Mouse (Mus musculus): ENCODE data around the gene Cldn19. TPM values are rescaled to one million over a fixed set of nuclear protein-coding genes. Genes with fewer than 3 reads are reported as not detected.

Gene Cldn19
- polyA plus RNA-seq, 1 experiment: 3.4 TPM

DNA sequence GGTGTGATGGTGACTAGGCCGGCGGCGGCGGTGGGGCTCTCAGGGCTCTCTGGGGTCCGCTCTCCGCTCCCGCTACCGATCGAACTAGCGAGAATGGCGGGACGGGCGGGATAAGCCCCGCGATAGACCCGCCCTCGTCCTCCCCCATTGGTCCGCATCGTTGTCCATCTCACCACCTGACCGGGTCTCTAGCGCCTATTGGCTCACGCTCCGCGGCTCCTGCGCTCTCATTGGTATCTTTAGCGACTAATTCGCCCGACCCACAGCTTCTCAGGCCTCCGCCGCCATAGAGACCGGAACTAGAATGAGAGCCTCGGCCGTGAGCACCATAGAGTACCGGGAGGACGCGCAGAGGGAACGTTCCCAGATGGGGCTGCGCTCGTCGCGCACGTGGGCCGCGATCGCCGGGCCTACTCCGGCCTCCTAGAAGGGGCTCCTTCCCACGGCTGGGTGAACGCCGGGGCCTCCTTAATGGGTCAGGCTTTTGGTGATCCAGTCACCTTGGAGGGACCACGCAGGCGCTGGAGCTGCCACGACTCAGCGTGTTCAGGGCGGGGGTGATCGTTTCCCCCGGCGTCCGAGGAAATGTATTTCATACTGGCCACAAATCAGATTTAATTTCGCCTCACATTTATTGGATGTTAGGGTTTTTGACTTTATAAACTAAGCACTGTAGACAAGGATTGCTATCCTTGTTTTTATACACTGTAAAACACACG, 39.4 kb downstream of the Cldn19 start, which contains the start of gene Ybx1:
Ybx1 (minus strand) TSS at position 190 of the 719 bp plus-strand sequence.
- DNase-seq (ENCODE audit: extremely low spot score in 1 of 2, low spot score in 1 of 2): peak; percentile 99 to 100

DNA sequence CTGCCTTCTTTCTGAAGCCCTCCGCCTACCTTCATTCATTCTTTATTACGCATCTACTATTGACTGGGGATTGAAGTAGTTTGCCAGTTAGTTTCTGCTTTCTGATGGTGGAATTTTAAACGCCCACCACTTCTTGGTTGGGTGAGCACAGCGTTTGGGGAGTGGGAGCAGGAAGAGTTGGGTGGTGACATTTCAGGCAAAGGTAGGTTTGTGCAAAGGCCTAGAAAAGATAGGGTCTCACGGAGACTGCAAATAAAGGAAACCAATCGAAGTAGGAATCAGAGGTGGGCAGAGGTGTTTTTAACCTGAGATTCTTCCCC, 39.9 kb downstream of the Cldn19 start:
- DNase-seq (ENCODE audit: extremely low spot score in 1 of 2, low spot score in 1 of 2): peak in 1 of 2 experiments; percentile 25

DNA sequence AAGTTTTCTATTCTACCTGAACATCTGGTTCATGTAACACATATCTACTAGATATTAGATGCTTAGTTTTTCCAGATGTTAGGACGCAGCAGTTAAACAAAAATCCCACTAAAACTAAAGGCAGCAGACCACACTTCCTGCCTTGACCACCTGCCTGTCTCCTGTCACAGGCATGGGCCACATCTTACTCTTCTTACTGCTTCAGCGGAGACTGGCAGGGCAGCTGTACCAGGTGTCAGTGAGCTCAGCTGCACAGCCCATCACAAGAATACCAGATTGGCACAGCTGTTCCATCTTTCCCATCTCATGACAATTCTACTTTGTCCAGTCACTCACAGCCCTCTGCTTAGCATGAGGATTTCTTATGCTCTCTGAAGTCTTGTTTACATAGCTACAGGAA, 42.1 kb downstream of the Cldn19 start:
- DNase-seq (ENCODE audit: extremely low spot score in 1 of 2, low spot score in 1 of 2): no peak

DNA sequence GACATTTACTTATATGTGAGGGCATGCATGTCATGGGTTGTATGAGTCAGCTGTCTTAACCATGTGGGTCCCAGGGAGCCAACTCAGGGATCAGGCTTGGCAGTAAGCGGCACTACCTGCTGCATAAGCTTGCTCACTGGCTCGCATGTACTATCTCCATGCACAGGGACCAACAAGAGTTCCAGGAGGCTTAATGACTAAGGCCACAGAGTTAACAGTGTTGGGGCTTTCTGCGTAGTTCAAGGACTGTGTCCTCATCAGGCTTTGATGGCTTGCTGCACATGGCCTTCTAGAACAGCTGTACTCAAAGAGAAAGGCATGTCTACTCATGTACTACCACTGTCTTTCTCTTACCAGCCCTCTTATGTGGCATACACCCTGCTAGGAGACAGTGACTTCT, 45.5 kb downstream of the Cldn19 start:
- no peak for DNase-seq (ENCODE audit: extremely low spot score in 1 of 2, low spot score in 1 of 2)

DNA sequence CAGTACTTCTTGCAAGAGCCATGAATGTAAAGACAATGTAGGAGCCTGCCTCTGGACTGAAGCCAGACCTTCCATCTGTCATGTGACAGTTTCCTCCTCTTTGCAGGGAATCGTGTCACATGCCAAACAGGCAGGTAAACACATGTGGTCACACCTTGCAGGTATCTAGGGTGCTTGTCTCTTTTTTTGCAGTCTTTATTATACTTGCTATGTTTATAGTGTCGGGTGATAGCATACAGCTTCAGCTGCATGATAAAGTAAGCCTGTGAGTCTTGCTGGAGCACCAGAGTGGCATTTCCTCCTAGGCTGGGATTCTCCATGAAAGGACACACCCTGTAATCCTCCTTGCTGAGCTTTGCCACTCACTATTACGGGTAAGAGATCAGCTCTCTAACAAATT, 46.6 kb downstream of the Cldn19 start:
- DNase-seq (ENCODE audit: extremely low spot score in 1 of 2, low spot score in 1 of 2): no peak

DNA sequence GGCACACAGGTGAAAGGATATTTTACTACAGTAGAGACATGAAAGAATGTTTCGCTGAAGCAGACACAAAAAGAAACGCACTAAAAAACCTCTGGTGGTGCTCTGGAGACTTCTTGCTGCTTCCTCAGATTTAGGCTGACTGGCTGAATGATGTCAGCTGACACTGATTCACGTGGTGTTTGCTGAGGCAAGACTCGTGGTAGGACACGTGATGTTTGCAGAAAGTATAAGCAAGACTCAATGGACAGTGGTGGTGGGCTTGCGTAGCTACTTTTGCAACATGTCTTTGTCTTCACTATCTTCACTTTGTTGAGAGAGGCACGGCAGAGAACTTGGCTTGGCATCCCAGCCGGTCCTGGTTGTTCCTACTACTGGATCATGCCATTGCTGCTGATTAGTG, 48.1 kb downstream of the Cldn19 start:
- no peak for DNase-seq (ENCODE audit: extremely low spot score in 1 of 2, low spot score in 1 of 2)

DNA sequence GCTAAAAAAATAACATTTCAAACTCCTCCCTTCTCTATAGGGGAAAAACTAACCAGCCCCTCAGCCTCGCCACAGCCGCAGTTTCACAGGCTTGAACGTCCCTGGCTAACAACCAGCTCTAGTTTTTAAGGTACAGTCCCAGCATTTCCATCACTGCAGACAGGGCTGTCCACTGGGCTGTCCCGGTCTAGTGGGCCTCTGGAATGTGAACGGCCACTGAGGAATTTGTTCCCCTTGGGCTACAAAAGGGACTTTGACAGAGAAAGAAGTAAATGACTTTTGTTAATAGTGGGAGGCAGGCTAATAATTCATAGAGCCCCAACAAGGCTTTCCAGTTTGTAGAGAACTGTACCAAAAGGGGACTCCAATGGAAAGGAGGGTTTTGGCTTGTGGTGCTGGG, 50.2 kb downstream of the Cldn19 start:
- DNase-seq (ENCODE audit: extremely low spot score in 1 of 2, low spot score in 1 of 2): no peak

Other genes with a start within 250 kb of the Cldn19 start
- gene Slc2a1, start 146.7 kb upstream of the Cldn19 start, polyA plus RNA-seq (2012; rRNA removed): 98.9 and 106 TPM in 2 replicates
- gene Zfp691, start 81.2 kb upstream of the Cldn19 start, polyA plus RNA-seq (2012; rRNA removed): 7.1 and 8.0 TPM in 2 replicates
- gene Ermap, start 65.4 kb upstream of the Cldn19 start, polyA plus RNA-seq (2012; rRNA removed): 0.76 and 0.80 TPM in 2 replicates
- 32.9 and 34.7 TPM in 2 replicates for gene Svbp, start 60.1 kb upstream of the Cldn19 start, polyA plus RNA-seq (2012; rRNA removed)
- 1.1 and 1.2 TPM in 2 replicates for gene Tmem269, start 37.2 kb upstream of the Cldn19 start, polyA plus RNA-seq (2012; rRNA removed)
- 13.9 and 15.0 TPM in 2 replicates for gene AU022252, start 22.7 kb upstream of the Cldn19 start, polyA plus RNA-seq (2012; rRNA removed)
- gene P3h1, start 22.5 kb upstream of the Cldn19 start, polyA plus RNA-seq (2012; rRNA removed): 11.6 and 14.1 TPM in 2 replicates
- gene Ybx1, start 39.2 kb downstream of the Cldn19 start, polyA plus RNA-seq (2012; rRNA removed): 326 and 332 TPM in 2 replicates
- 26.7 and 29.3 TPM in 2 replicates for gene Ppih, start 65.1 kb downstream of the Cldn19 start, polyA plus RNA-seq (2012; rRNA removed)
- gene Ccdc30, start 160.1 kb downstream of the Cldn19 start, polyA plus RNA-seq (2012; rRNA removed): 17.4 and 17.7 TPM in 2 replicates
- gene Ppcs, start 167.0 kb downstream of the Cldn19 start, polyA plus RNA-seq (2012; rRNA removed): 7.7 and 10.3 TPM in 2 replicates
- gene Zmynd12, start 167.4 kb downstream of the Cldn19 start, polyA plus RNA-seq (2012; rRNA removed): 0.80 and 0.88 TPM in 2 replicates
- 11.6 and 12.0 TPM in 2 replicates for gene Rimkla, start 237.2 kb downstream of the Cldn19 start, polyA plus RNA-seq (2012; rRNA removed)